In the genomic region with DNA sequence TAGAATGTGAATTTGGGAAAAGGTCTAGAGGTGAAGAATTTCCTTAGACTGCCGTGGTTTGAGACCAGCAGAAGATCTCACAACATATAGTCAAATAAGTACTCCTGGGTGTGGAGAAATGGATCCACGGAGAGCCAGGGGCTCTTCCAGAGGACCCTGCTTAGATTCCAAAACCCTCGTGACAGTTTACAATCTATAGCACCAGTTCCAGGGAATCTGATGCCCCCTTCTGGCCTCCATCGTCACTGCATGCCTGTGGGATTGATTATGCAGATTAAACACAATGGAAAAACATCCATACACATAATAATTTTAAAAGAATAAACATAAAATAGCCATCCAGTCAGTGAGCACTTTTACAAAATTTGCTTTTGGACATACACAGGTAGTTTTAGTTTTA, we compare ENCODE assay signal across 11 mouse cellular contexts. TPM values are rescaled to one million over a fixed set of nuclear protein-coding genes. Genes with fewer than 3 reads are reported as not detected.
A peak's percentile ranks its signal among the peaks of the same experiment; 100 is the strongest.
DNase-seq lines count a peak whose midpoint lies in the region; ATAC-seq and TF ChIP-seq lines count a peak whose summit lies in the region.
"Had no signal": no experiment of that assay in that cellular context is flagged by ENCODE, and none has a peak within 500 bp of the region (broad histone marks: within the 10 kb centered on the region; RNA-seq: fewer than 3 reads in every experiment).

No protein-coding gene starts in this region.

- no peak overlapping the region for H3K4me3 ChIP-seq in heart, embryonic 11.5 days (ENCODE audit: low read depth, low read length)
- no peak overlapping the region for H3K4me3 ChIP-seq in embryonic fibroblast, embryonic 13.5 days (ENCODE audit: insufficient read depth, low read length)
- no peak overlapping the region for H3K4me3 ChIP-seq in small intestine, adult 2 months (ENCODE audit: low read depth, low read length)
- H3K4me3 ChIP-seq: erythroblast, embryonic 14.5 days had no signal

- H3K4me2 ChIP-seq in heart, embryonic 11.5 days, result no peak overlapping the region

- intact Hi-C loops in heart, postnatal 14 days (cut with DNase I), result no loop called here
- intact Hi-C loops in left cerebral cortex, postnatal 25 days (cut with DNase I), result no loop called here

- H3K4me1 ChIP-seq in heart, embryonic 11.5 days (ENCODE audit: control insufficient read depth, insufficient read depth, low read length), result no peaks in the 10 kb centered on the region
- H3K4me1 ChIP-seq in embryonic fibroblast, embryonic 13.5 days (ENCODE audit: control insufficient read depth, insufficient read depth, low read length), result no peaks in the 10 kb centered on the region
- peaks cover 4% of the 10 kb centered on the region; the same call in 1 of the 2 replicates for H3K4me1 ChIP-seq in small intestine, adult 2 months (ENCODE audit: control insufficient read depth, insufficient read depth, insufficient read length, low read length)

- 34% methylated on average over 4 of the region's 4 CpGs for WGBS in heart, embryonic 11.5 days (ENCODE audit: insufficient replicate concordance)
- 41% methylated on average over 4 of the region's 4 CpGs for WGBS in small intestine, adult 2 months

- TF ChIP-seq POLR2A in embryonic fibroblast, embryonic 13.5 days (IDR thresholded peaks at IDR 0.05; ENCODE audit: low read depth, low read length), result no peak
- no peak for TF ChIP-seq POLR2A in small intestine, adult 2 months (IDR thresholded peaks at IDR 0.05; ENCODE audit: low read depth, low read length)

- TF ChIP-seq CTCF in embryonic fibroblast, embryonic 13.5 days (IDR thresholded peaks at IDR 0.05; ENCODE audit: borderline replicate concordance, insufficient read depth, low read length), result peak; percentile 43; the same call in 1 of the 2 replicates
- TF ChIP-seq CTCF in small intestine, adult 2 months (IDR thresholded peaks at IDR 0.05; ENCODE audit: extremely low read depth, insufficient read length, insufficient replicate concordance, low read depth, low read length), result peak; percentile 60; the same call in 1 of the 2 replicates

- peak; percentile 35 to 57 for DNase-seq in heart, postnatal 14 days
- DNase-seq in urinary bladder, postnatal 25 days (ENCODE audit: low spot score), result peak; percentile 48
- DNase-seq in urinary bladder, postnatal 4 days (ENCODE audit: low spot score in 2 of 2), result no peak
- peak; percentile 39 to 58 for DNase-seq in left cerebral cortex, postnatal 25 days (ENCODE audit: low spot score in 2 of 2)
- no peak for DNase-seq in thymus, postnatal 36 days

- no peaks in the 10 kb centered on the region for H3K9me3 ChIP-seq in heart, embryonic 11.5 days (replicated peaks; ENCODE audit: control insufficient read depth, low read length)

- H3K36me3 ChIP-seq in heart, embryonic 11.5 days (ENCODE audit: control insufficient read depth, insufficient read depth, low read length), result peaks cover 13% of the 10 kb centered on the region
- peaks cover 52% of the 10 kb centered on the region for H3K36me3 ChIP-seq in small intestine, adult 2 months (ENCODE audit: control insufficient read depth, insufficient read depth, low read length)

- H3K27ac ChIP-seq in heart, embryonic 11.5 days (ENCODE audit: low read depth, low read length), result no peak overlapping the region
- no peak overlapping the region for H3K27ac ChIP-seq in embryonic fibroblast, embryonic 13.5 days (ENCODE audit: insufficient read depth, low read length)
- H3K27ac ChIP-seq in small intestine, adult 2 months (ENCODE audit: insufficient read depth, low read depth, low read length), result no peak overlapping the region

- no peak overlapping the region for H3K9ac ChIP-seq in heart, embryonic 11.5 days (ENCODE audit: low read depth, low read length)

- ATAC-seq in heart, embryonic 11.5 days (replicated peaks; ENCODE audit: insufficient number of reproducible peaks, low FRiP score, low TSS enrichment), result no peak

- no peaks in the 10 kb centered on the region for H3K27me3 ChIP-seq in heart, embryonic 11.5 days (ENCODE audit: control insufficient read depth, insufficient read depth, low read length)
- H3K27me3 ChIP-seq in small intestine, adult 2 months (ENCODE audit: control insufficient read depth, insufficient read depth, low read length), result no peaks in the 10 kb centered on the region

RNA-seq across cellular contexts. Expression of a gene that starts 58.3 kb away (rescaled TPM):
- not detected for total RNA-seq in heart, postnatal 14 days (2021)
- 0.14 TPM in 1 of 2 replicates, not detected in the other for polyA plus RNA-seq in heart, embryonic 11.5 days (2014; fragmentation: Nextera tagmentation; extraction: Ambion mirVana)
- polyA plus RNA-seq in embryonic fibroblast, embryonic 13.5 days (2011; ENCODE audit: insufficient read length, low read depth, missing spikeins), result 0.76 TPM in 1 of 2 replicates, not detected in the other
- not detected for total RNA-seq in left cerebral cortex, postnatal 25 days (2021)
- 0.20 TPM in 1 of 2 replicates, not detected in the other for polyA plus RNA-seq in small intestine, adult 2 months (2012; rRNA removed)
- total RNA-seq: layer of hippocampus, postnatal 14 days; neutrophil, adult 5-6 weeks had no signal
- polyA plus RNA-seq: erythroblast, embryonic 14.5 days had no signal

Comparison
In these comparisons a context has a peak if more than half of its experiments do, and no peak if none do; other contexts are left out.
1. DNase-seq: peak in heart, postnatal 14 days (2 of 2), urinary bladder, postnatal 25 days (single experiment) and left cerebral cortex, postnatal 25 days (2 of 2); none in urinary bladder, postnatal 4 days (0 of 2) and thymus, postnatal 36 days (0 of 2).